Mouse (Mus musculus) CH12.LX (cell line): ENCODE measurements around the gene Hoxb7. TPM values are rescaled to one million over a fixed set of nuclear protein-coding genes. Genes with fewer than 3 reads are reported as not detected.
A peak's percentile ranks its signal among the peaks of the same experiment; 100 is the strongest.

Experiments used
- DNase-seq: peaks from one replicate; pipeline ENCODE4 v3.0.0-alpha.2; 2013; ENCODE audit errors: extremely low read depth
- H3K27ac ChIP-seq: 2 replicates; pipeline ENCODE4 v1.5.1; 2012; ENCODE audit warnings: low read depth, mild to moderate bottlenecking, control low read depth, moderate library complexity; ENCODE audit not compliant: insufficient read depth
- H3K27me3 ChIP-seq: replicated peaks from 2 replicates; pipeline ENCODE3; 2012; ENCODE audit warnings: inconsistent platforms
- H3K36me3 ChIP-seq, 2 experiments: replicated peaks in 1 of 2; 2 replicates each; pipeline versions ENCODE3 to v1.6.1; 2012; ENCODE audit warnings: inconsistent platforms in 1 of 2, low read length in 1 of 2, mild to moderate bottlenecking in 1 of 2, mixed read lengths in 1 of 2, moderate library complexity in 1 of 2; ENCODE audit not compliant: control insufficient read depth in 1 of 2, insufficient read depth in 1 of 2
- H3K4me1 ChIP-seq, 2 experiments: 2 replicates each; pipeline ENCODE4 v1.6.1; 2012; ENCODE audit warnings: inconsistent platforms in 1 of 2, moderate library complexity in 1 of 2; ENCODE audit not compliant: insufficient read depth in 2 of 2, control insufficient read depth in 1 of 2
- H3K4me2 ChIP-seq: 2 replicates; pipeline ENCODE4 v1.6.1; 2012; ENCODE audit warnings: low read depth, mild to moderate bottlenecking, control low read depth; ENCODE audit not compliant: poor library complexity, insufficient read depth, severe bottlenecking
- H3K4me3 ChIP-seq, 3 experiments: fragments of 150-350 bp in 1 of 3; sonication (generic) in 1 of 3; replicated peaks in 1 of 3; 2 replicates each; pipeline versions ENCODE3 to v1.5.1; 2011 to 2012; ENCODE audit warnings: low read depth in 2 of 3, low read length in 2 of 3, mild to moderate bottlenecking in 2 of 3, moderate library complexity in 2 of 3, control low read depth in 1 of 3, improper control_type of control experiment in 1 of 3, inconsistent platforms in 1 of 3, mixed read lengths in 1 of 3; ENCODE audit not compliant: poor library complexity in 1 of 3
- H3K79me2 ChIP-seq: replicated peaks from 2 replicates; pipeline ENCODE4 v1.6.1; 2012; ENCODE audit warnings: mild to moderate bottlenecking, moderate library complexity; ENCODE audit not compliant: control insufficient read depth, poor library complexity, insufficient read depth, severe bottlenecking; ENCODE audit errors: extremely low read depth
- H3K9ac ChIP-seq: 2 replicates; pipeline ENCODE4 v1.6.1; 2012; ENCODE audit warnings: low read depth, mild to moderate bottlenecking, control low read depth, moderate library complexity; ENCODE audit not compliant: insufficient read depth
- H3K9me3 ChIP-seq: replicated peaks from 2 replicates; pipeline ENCODE3; 2012; ENCODE audit warnings: low read length, inconsistent platforms, mixed read lengths
- BHLHE40 ChIP-seq: IDR thresholded peaks from 2 replicates; pipeline ENCODE4 v1.6.1; 2011; ENCODE audit warnings: mild to moderate bottlenecking, low read depth, low read length, improper control_type of control experiment
- CHD1 ChIP-seq: IDR thresholded peaks from 2 replicates; pipeline ENCODE4 v1.6.1; 2012; ENCODE audit warnings: low read depth, low read length, improper control_type of control experiment, inconsistent platforms
- CTCF ChIP-seq, 2 experiments: IDR thresholded peaks in 1 of 2; conservative IDR thresholded peaks in 1 of 2; 2 replicates each; pipeline ENCODE4 v1.5.1; 2011 to 2012; ENCODE audit warnings: low read depth in 2 of 2, low read length in 2 of 2, improper control_type of control experiment in 1 of 2, inconsistent platforms in 1 of 2, mild to moderate bottlenecking in 1 of 2, moderate library complexity in 1 of 2
- E2F4 ChIP-seq: IDR thresholded peaks from 2 replicates; pipeline ENCODE4 v1.6.1; 2011; ENCODE audit warnings: low read depth, low read length, improper control_type of control experiment; ENCODE audit not compliant: insufficient replicate concordance
- ELF1 ChIP-seq: IDR thresholded peaks from 2 replicates; pipeline ENCODE4 v1.6.1; 2014; ENCODE audit warnings: low read depth, mild to moderate bottlenecking, inconsistent platforms, low read length, improper control_type of control experiment
- IRF4 ChIP-seq: IDR thresholded peaks from 2 replicates; pipeline ENCODE4 v1.6.1; 2014; ENCODE audit warnings: low read depth, mild to moderate bottlenecking, inconsistent platforms, low read length, improper control_type of control experiment
- JUND ChIP-seq: conservative IDR thresholded peaks from 2 replicates; pipeline ENCODE4 v1.6.1; 2011; ENCODE audit warnings: low read depth, low read length, improper control_type of control experiment
- MAFK ChIP-seq: IDR thresholded peaks from 2 replicates; pipeline ENCODE4 v1.6.1; 2011; ENCODE audit warnings: low read length, improper control_type of control experiment; ENCODE audit not compliant: insufficient replicate concordance
- MAX ChIP-seq: IDR thresholded peaks from 2 replicates; pipeline ENCODE4 v1.6.1; 2011; ENCODE audit warnings: low read length, improper control_type of control experiment
- MAZ ChIP-seq: IDR thresholded peaks from 2 replicates; pipeline ENCODE4 v1.6.1; 2012; ENCODE audit warnings: low read depth, mild to moderate bottlenecking, inconsistent platforms, low read length, improper control_type of control experiment, moderate library complexity
- MXI1 ChIP-seq: IDR thresholded peaks from 2 replicates; pipeline ENCODE4 v1.6.1; 2011; ENCODE audit warnings: mild to moderate bottlenecking, low read depth, low read length, improper control_type of control experiment
- MYC ChIP-seq: IDR thresholded peaks from 2 replicates; pipeline ENCODE4 v1.6.1; 2011; ENCODE audit warnings: low read depth, mild to moderate bottlenecking, improper control_type of control experiment, low read length
- RAD21 ChIP-seq: IDR thresholded peaks from 2 replicates; pipeline ENCODE4 v1.6.1; 2011; ENCODE audit warnings: low read depth, mild to moderate bottlenecking, low read length, improper control_type of control experiment, moderate library complexity
- SIN3A ChIP-seq: IDR thresholded peaks from 2 replicates; pipeline ENCODE4 v1.6.1; 2012; ENCODE audit warnings: low read length, improper control_type of control experiment, inconsistent platforms
- SMC3 ChIP-seq: IDR thresholded peaks from 2 replicates; pipeline ENCODE4 v1.6.1; 2011; ENCODE audit warnings: low read depth, low read length, improper control_type of control experiment
- TCF12 ChIP-seq: IDR thresholded peaks from 2 replicates; pipeline ENCODE4 v1.6.1; 2014; ENCODE audit warnings: low read depth, mild to moderate bottlenecking, inconsistent platforms, low read length, improper control_type of control experiment
- UBTF ChIP-seq: IDR thresholded peaks from 2 replicates; pipeline ENCODE4 v1.6.1; 2012; ENCODE audit warnings: low read depth, mild to moderate bottlenecking, inconsistent platforms, low read length, improper control_type of control experiment, moderate library complexity
- USF1 ChIP-seq: IDR thresholded peaks from 2 replicates; pipeline ENCODE4 v1.6.1; 2014; ENCODE audit warnings: low read depth, mild to moderate bottlenecking, inconsistent platforms, low read length, improper control_type of control experiment
- ZC3H11A ChIP-seq: IDR thresholded peaks from 2 replicates; pipeline ENCODE4 v1.6.1; 2012; ENCODE audit warnings: low read depth, mild to moderate bottlenecking, inconsistent platforms, low read length, improper control_type of control experiment
- ZNF384 ChIP-seq: IDR thresholded peaks from 2 replicates; pipeline ENCODE4 v1.6.1; 2012; ENCODE audit warnings: low read depth, low read length, improper control_type of control experiment, inconsistent platforms
- dilution Hi-C: fragments of 300-500 bp; cut with MboI; formaldehyde crosslinking; loops from 2 replicates; pipeline ENCODE4 v1.14.3; 2020; ENCODE audit warnings: low sequenced_read_pairs; ENCODE audit not compliant: extremely low pct_unique_long_range_greater_than_20kb, extremely low pct_ligation_motif_present
- in situ Hi-C: fragments of 300-500 bp; cut with MboI; formaldehyde crosslinking; loops from 3 replicates; pipeline ENCODE4 v1.14.3; 2019; ENCODE audit warnings: low sequenced_read_pairs, low pct_ligation_motif_present, low pct_unique_long_range_greater_than_20kb, mixed read lengths
- polyA plus RNA-seq: library from polyadenylated mRNA; unstranded; fragments of >175 nt; gene quantifications from 2 replicates; pipeline ENCODE4 v1.2.1, GENCODE M21; 2012; ENCODE audit warnings: low read depth; ENCODE audit not compliant: insufficient read length
- total RNA-seq, 2 experiments: library from RNA; depleted of rRNA; stranded (reverse); fragments of 300-350 nt in 1 of 2; fragments of >200 nt in 1 of 2; gene quantifications; 2 replicates each; pipeline ENCODE4 v1.2.3; 2012 to 2014

Hoxb7 gene
- total and polyA plus RNA-seq, 3 experiments = not detected

- TF ChIP-seq E2F4 (no peak), SMC3 (no peak), ZNF384 (no peak), UBTF (no peak), ZC3H11A (no peak), MAFK (no peak), IRF4 (0 out of 2 replicates have a peak, but pooled peaks have one; percentile 5)
Observed at GRCm38 (mm10) chr11:96293302-96293921, 7.0 kb downstream of the Hoxb7 start (continued).

- in situ Hi-C loops = loop anchor here (10.0 kb wide), 1 partner anchor 570 kb away; no protein-coding TSS in a partner anchor
- peak overlapping the region; percentile 91 for H3K4me2 ChIP-seq
- H3K27ac ChIP-seq = no peak overlapping the region
- H3K4me1 ChIP-seq = peaks cover 2 to 39% of the 10 kb centered on the region in 2 experiments; a peak in 2 of 4 replicates
- peaks cover 90% of the 10 kb centered on the region for H3K27me3 ChIP-seq
- peak overlapping the region; percentile 82 for H3K9ac ChIP-seq
- peak; percentile 92 for DNase-seq
- no peaks in the 10 kb centered on the region for H3K79me2 ChIP-seq
- no peaks in the 10 kb centered on the region for H3K36me3 ChIP-seq
- TF ChIP-seq MYC (peak; percentile 49; the same call in 1 of the 2 replicates), USF1 (no peak), IRF4 (peak; percentile 61; the same call in 1 of the 2 replicates), BHLHE40 (0 out of 2 replicates have a peak, but pooled peaks have one; percentile 1), CTCF (conservative IDR thresholded peaks at IDR 0.05 in 1 of 2, IDR thresholded peaks at IDR 0.05 in 1 of 2; ENCODE audit: low read depth in 2 of 2, low read length in 2 of 2) (peak; percentile 79 to 89), MXI1 (no peak; the same call in 1 of the 2 replicates), TCF12 (peak; percentile 23; the same call in 1 of the 2 replicates), SIN3A (no peak), JUND (no peak), RAD21 (peak; percentile 82), CHD1 (no peak), MAX (no peak), ELF1 (0 out of 2 replicates have a peak, but pooled peaks have one; percentile 28), SMC3 (peak; percentile 70), ZC3H11A (no peak), MAZ (0 out of 2 replicates have a peak, but pooled peaks have one; percentile 15)
- H3K9me3 ChIP-seq = peaks cover 7% of the 10 kb centered on the region
- H3K4me3 ChIP-seq = peak overlapping the region; percentile 31 to 51 (median 36)
- dilution Hi-C loops = no loop called here
Observed at GRCm38 (mm10) chr11:96294245-96295091, 8.0 kb downstream of the Hoxb7 start.
